Mouse (Mus musculus) heart, adult 9 months (tissue): ENCODE data around the gene Srrm4.

ENCODE experiments used
- DNase-seq, 2 experiments: peaks; one replicate each; pipeline ENCODE4 v3.0.0; 2022; ENCODE audit warnings: low spot score in 2 of 2

Gene Srrm4

DNA sequence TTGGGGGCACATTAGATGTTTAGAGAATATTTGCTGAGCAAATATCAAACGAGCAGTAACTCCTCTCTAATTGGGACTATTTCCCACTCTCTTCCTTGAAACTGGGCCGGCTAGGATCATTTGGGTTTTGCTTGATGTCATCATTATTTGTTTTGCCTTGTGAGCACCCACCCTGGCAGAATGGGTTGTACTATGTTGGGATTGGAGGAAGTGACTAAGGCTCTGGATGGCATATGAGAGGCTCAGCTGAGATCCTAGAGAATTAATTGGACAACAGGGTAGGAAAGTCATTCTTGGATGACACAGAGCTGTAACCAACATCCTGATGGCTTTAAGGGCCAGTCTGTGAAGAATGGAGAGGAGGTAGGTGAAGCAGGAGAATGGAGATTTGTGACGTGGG lies 185.1 kb downstream of the Srrm4 start:
- DNase-seq, result no peak

DNA sequence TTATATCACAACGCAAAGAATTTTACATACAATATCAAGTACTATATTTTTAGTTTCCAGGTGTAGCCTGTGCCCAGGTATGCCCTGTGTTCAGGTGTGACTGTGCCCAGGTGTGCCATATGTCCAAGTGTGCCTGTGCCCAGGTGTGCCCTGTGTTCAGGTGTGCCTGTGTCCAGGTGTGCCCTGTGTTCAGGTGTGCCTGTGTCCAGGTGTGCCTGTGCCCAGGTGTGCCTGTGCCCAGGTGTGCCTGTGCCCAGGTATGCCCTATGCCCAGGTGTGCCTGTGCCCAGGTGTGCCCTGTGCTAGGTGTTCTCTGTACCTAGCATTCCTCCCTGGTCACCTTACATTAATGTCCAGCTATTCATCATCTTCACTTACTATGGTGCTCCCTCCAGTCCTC lies 185.7 kb downstream of the Srrm4 start:
- no peak for DNase-seq

DNA sequence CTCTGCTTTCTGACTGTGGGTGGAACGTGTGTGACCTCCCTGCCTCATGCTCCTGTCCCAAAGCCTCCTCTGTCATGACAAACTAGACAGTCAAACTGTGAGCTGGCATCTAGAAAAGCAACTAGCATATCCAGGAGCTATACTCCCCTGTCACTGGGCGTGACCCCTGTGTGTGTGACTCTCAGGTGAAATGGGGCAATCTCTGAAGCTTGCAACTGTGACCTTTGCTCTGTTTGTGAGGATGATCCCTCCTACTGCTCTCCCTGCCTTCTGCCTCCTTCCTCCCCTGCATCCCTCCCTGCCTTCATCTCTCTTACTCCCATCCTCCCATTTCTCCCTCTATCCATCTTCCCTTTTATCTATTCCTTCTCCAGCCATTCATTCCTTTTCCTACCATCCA lies 187.6 kb downstream of the Srrm4 start:
- DNase-seq, result no peak

DNA sequence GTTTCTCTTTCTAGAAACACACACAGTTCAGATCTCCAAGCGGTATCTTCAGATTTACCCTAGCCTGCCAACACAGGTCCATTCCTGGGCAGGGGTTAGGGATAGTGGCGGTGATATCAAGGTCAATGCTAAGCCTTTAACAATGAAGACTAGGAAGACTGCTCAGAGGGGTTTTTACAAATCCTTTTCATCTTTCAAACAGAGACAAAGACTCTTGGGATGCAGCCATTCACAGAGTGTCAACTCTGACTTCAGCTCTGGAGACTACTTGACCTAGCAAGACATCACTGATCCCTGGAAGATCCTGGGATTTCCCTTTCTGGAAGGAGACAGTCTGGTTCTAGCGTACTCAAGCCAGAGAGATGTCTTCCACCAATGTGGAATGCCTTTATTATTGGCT lies 190.8 kb downstream of the Srrm4 start:
- no peak for DNase-seq

DNA sequence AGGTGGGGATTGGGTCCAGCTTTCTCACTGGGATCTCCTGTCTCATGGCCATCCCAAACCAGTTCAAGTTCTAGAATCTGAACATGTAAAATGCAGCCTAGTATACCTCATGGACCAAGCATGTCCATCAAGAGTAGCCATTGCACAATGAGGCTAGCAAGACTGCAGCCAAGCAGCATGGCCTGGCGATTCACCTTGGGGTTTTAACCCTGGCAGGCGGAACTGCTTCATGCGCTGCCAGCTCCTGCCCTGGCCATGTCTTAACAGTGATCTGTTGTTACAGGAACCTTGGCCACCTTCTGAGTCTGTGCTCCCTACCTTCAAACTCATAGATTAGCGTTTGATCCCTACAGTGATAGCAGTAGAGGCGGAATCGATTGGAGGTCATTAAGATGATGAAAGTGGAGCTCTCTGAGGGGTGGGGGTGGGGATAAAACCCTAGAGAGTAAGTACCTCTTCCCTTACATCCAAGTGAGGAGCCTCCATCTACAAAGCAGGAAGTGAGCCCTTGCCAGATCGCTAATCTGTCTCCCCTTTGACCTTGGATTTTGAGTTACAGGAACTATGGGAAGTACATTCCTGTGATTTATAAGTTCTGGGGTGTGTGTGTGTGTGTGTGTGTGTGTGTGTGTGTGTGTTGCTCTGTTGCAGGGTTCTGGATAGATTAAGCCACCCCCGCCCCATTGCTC lies 191.4 kb downstream of the Srrm4 start:
- DNase-seq, result no peak

DNA sequence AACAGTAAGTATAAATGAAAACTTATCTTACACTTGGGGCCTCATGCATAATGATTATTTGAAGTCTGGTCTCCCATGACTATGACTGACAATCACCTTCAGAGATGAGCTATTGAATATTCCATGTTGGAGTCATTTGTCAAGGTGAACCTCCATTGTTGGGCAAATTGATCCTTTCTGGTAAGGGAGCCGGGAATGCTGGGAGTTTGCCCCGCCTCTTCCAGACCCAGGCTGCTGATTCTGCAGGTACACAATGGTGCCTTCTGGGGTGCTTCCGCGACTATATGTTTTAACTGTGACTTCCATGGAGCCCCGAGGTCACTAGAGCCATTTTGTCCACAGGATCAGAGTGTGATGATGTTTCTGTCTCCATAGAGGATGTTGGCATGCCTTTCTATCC lies 195.5 kb downstream of the Srrm4 start:
- no peak for DNase-seq

DNA sequence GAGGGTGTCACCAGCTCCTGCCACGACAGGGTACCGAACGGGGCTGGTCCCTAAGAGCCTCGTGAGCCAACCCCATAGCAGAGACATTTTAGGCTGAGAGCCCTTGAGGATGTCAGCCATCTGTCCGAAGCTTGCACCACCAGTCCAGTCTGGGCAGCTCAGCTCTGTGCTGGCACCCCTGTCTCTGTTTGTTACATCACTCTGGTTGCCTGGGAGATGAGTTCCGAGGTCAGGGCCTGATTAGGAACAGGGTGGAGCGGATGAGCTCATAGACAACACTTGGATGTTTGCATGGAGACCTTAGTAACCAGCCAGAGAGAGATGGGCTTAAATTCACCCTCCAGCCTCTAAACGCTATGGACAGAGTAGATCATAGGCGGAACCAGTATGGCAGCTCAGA lies 199.0 kb downstream of the Srrm4 start:
- peak; percentile 51 to 64 for DNase-seq

DNA sequence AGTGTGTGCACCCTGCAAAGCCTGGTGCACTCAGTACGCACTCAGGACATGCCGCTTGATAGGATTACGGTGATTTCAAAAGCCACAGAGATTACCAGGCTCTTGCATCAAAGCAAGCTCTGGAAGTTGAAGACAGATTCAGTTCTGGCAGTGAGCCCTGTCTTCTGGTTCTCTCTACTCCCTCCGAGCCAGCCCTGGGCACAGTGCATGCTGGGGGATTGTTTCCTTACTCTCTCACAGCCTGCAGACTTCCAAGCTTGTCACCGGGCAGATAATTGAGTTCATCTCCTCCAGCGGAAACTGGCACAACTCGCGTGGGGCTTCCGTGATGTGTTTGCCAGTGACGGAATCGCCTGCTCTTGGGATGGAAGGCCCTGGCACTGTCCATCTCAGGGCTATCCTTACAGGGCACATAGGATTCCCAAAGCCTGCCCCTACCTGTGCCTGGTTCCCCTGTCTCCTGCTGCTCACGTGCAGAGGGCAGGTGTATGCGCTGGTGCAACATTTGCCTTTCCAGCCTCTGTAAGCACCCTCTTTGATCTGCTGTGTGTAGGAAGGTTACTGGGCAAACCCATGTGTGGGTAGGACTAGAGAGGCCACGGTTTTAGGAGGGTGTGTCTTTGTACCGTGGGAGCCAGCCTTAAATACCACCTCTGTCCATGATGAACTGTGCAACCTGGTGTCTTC lies 201.6 kb downstream of the Srrm4 start:
- DNase-seq, result no peak

DNA sequence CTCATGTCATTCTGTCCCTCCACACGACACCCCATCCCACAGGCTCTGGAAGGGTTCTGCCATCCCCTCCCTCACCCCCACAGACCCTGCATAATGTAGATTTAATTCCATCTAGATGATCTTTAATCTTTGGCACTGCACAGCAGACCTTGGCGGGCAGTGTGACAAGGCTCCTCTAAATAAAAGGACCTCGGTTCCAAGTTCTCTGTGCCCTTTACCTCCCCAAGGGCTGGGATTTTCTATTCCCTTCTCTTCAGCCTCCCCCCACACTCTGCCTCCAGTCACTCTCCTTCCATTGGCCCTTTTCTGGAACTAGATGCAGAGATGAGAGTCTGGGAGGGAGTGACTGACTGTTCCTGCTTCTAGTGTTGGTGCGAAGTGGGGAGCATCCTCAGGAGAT lies 202.3 kb downstream of the Srrm4 start:
- DNase-seq, result no peak
